Mouse (Mus musculus) cerebellum, postnatal 36 days (tissue): ENCODE data around the gene Tktl1.
"Not testable (repeated sequence)": the region's sequence is repeated elsewhere in the genome, so short reads cannot be mapped to it uniquely, and the experiment has no call there.

Experiments
- DNase-seq, 2 experiments: peaks; one replicate each; pipeline ENCODE4 v3.0.0; 2021 to 2022; ENCODE audit warnings: mixed read lengths in 2 of 2

Tktl1 gene

GRCm38 (mm10) chrX:74176959-74177358, at the start of gene Tktl1:
Gene Tktl1 (plus strand): TSS chrX:74177259.
- DNase-seq, result no peak

- DNase-seq, result not testable (repeated sequence)
These were observed 41.8 kb upstream of the Tktl1 start, which contains the start of gene Mecp2 for GRCm38 (mm10) chrX:74135263-74135662. Gene Mecp2 (minus strand): TSS chrX:74135363.

- no peak for DNase-seq
These were observed 9.3 kb upstream of the Tktl1 start, which contains the start of gene Tex28 for GRCm38 (mm10) chrX:74167738-74168137. Gene Tex28 (minus strand): TSS chrX:74167838.

DNA sequence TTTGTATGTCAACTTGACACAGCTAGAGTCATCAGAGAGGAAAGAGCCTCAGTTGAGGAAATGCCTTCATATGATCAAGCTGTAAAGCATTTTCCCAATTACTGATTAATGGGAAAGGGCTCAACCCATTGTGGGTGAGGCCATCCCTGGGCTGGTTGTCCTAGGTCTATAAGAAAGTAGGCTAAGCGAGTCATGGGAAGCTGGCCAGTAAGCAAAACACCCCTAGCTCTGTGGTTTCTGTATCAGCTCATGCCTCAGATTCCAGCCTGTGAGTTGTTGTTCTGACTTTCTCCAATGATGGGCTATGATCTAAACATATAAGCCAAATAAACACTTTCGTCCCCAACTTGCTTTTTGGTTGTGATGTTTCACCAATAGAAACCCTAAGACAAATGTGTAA, 26.5 kb downstream of the Tktl1 start:
- no peak for DNase-seq

DNA sequence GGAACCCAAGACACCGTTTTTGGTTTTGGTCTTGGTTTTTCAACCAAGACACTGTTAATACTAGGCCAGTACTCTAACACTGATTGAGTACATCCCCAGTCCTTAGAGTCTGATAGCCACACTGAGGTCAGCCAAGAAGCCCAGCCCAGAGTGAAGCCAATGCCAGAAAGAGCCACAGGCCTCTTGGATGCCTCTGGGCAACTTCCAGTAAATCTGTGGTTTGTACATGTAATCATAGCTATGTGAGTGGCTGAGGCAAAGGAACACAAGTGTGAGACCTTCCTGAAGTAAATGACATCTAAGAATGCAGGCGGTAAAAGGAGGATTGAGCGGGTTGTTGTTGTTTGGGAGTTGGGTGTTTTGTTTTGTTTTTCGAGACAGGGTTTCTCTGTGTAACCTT, 41.4 kb downstream of the Tktl1 start:
- no peak for DNase-seq

DNA sequence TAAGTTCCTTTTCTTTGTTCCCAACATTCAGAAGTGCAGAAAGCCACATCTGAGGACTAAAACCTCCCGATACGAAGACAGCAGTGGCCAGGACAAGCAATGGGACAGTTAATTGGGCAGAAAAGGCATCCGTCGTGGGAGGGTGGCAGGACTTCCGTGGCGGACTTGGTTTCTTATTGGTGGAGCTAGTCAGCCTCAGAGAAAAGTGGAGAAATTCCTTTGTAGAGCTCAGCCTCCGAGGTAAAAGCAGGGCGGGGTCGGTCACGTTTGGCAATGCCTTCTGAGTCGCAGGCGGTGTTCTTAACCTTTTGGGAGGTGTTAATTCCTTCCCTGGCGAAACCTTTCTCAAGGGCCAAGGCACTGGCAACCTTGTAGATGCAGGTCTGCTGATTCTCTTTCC, 42.4 kb downstream of the Tktl1 start:
- no peak for DNase-seq

- DNase-seq, result not testable (repeated sequence)
These were observed 43.0 kb downstream of the Tktl1 start for GRCm38 (mm10) chrX:74220099-74220498.

GRCm38 (mm10) chrX:74230038-74230437, 53.0 kb downstream of the Tktl1 start:
- DNase-seq, result no peak

GRCm38 (mm10) chrX:74233196-74233595, 56.1 kb downstream of the Tktl1 start:
- DNase-seq, result no peak

- no peak for DNase-seq
These were observed 63.3 kb downstream of the Tktl1 start for GRCm38 (mm10) chrX:74240332-74240731.

DNA sequence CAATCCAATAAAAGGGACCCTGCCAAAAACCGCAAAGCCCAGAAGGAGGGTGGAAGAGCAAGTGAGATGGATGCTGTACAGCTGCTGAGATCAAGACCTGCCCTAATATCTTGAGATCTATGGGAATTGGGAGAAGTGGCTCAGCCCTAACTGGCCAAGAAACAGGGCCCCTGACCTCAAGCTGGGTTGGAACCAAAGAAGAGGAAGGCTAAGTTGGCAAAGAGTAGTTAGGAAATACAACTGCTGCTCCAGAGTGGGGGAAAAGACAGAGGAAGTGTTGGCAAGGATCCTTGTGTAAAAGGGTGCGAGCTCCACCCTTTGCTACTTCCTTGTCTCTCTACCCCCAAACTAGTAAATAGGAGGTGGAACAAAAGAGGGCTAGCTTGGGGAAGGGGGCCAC, 66.3 kb downstream of the Tktl1 start:
- no peak for DNase-seq

DNA sequence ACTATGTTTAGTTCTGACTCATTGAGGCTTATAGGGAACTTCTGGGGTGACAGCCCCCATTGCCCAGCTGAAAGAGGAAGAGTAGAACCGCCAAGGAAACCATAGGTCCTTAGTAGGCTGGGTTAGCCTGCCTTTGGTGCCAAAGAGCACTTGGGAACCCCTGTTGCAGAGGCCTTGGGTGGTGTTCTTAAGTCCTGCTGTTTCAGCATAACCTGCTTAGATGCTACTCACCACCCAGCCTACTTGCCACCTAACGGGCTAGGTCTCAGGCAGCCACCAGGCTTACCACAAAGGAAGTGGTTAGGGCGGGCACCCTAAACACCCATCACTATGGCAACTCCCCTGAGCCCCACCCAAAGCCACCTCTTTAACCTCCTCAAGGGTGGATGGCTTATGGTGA, 66.7 kb downstream of the Tktl1 start:
- no peak for DNase-seq

- no peak for DNase-seq
These were observed 67.6 kb downstream of the Tktl1 start for GRCm38 (mm10) chrX:74244614-74245083.

- DNase-seq, result no peak
These were observed 68.0 kb downstream of the Tktl1 start for GRCm38 (mm10) chrX:74245107-74245506.

DNA sequence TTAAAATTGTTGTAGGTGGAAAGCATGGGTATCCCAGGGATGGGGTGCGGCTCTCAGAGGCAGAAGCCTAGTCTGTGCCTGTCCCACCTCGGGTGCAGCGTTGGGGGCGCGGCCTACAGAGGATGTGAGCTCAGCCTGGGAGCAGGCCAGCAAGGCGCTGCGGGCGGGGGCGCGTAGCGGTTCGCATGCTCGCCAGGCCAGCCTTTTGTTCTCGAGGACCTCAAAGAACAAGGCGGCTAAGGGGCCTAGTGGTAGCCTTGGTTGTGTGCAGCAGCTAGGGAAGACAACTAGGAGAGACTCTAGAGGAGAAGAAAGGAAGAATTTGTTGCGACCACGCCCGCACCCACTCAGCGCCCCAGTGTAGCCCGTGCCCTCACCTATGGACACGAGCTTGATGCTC, 68.6 kb downstream of the Tktl1 start:
- DNase-seq, result peak; percentile 71 to 79

DNA sequence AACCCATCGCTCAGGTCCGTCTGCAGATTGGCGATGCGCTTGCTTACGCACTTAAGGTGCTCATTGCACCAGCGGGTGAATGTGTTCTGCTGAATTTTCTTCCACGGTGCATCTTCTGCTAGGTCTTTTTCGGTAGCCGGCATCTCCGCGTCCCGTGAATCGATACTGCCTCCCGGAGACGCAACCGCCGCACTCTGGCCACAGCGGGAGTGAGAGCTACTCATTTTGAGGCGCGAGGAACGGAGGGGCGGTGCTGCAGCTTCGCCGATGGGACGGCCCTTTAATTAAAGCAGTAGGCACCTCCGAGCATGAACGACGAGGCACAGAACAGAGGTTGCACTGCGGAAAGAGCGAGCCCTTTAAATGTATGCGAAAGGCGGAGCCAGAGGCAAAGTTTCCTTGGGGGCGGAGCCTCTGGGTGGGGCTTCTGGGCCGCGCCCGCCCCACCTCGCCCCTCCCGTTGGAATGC, 69.2 kb downstream of the Tktl1 start:
- DNase-seq, result peak; percentile 79 to 81

DNA sequence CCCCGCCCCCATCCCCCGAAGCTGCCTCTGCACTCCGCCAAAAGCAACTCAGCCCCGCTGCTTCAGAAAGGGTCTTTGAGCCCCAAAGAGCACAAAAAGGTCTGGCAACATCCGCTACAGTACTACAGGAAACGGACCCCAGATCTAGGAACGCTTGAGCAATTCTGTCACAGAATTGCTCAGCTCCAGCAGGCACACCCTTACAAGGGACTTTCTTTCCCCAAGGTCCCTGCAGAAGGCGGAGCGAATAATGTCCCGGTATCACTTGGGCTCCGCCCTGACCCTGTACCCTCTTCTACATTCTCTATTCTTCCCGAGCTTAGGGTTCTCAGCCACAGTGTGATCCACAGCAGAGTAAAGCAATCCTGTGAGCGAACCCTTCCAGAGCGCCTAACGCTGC, 69.6 kb downstream of the Tktl1 start:
- no peak for DNase-seq

GRCm38 (mm10) chrX:74248651-74249050, 71.6 kb downstream of the Tktl1 start:
- peak; percentile 57 to 65 for DNase-seq

DNA sequence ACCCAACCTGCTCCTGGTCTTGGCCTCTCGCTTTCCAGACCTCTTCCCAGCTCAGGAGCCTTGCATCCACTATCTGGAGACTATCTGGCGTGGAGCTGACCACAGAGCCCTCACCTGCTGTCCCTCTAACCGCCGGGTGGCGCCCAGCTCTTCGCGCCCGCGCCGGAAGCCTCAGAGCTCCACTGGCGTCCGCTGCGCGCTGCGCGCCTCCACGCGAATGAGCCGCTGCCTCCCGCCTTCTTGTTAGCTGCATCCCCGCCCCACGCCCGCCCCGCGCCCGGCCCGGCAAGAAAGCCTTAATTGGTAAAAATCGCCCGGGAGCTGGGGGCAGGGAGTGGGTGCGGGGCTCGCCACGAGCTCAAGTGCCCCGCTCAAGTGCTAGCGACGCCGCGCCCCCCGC, 72.6 kb downstream of the Tktl1 start, which contains the start of gene Flna:
Gene Flna (minus strand): TSS at position 206 of the 400 bp plus-strand sequence.
- DNase-seq, result peak; percentile 72 to 80

DNA sequence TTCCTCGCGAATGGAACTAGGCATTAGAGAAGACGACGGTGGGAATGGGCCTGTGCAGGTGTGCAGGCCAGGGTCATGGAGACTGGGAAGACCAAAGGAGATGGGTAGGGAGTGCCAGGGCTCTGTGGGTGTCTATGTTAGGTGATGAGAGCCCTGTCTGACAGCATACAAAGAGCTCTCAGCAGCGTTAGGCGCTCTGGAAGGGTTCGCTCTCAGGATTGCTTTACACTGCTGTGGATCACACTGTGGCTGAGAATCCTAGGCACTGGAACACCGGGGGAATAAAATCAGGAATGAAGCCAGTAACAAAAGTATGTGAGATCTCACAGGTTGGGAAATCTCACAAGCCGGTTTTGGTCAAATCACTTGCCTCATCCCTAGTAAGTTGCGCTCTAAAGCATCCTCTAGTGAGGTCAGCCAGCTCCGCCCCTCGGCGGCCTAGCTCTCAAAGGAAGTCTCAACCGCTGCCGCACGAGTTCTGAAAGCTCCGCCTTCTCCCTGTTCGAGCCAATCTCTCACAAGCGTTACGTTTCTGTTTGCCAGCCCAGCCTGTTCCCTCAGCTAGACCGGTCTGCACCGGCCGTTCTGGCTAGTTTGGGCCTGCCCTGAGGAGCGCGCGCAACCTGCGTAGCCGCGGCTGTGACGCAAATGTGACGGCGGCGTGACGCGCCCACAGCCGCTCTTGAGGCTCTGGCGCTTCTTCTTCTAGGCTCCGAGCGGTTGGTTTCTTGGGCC, 77.3 kb downstream of the Tktl1 start, which contains the start of gene Emd:
Gene Emd (plus strand): TSS at position 535 of the 735 bp plus-strand sequence.
- peak; percentile 83 to 86 for DNase-seq

DNA sequence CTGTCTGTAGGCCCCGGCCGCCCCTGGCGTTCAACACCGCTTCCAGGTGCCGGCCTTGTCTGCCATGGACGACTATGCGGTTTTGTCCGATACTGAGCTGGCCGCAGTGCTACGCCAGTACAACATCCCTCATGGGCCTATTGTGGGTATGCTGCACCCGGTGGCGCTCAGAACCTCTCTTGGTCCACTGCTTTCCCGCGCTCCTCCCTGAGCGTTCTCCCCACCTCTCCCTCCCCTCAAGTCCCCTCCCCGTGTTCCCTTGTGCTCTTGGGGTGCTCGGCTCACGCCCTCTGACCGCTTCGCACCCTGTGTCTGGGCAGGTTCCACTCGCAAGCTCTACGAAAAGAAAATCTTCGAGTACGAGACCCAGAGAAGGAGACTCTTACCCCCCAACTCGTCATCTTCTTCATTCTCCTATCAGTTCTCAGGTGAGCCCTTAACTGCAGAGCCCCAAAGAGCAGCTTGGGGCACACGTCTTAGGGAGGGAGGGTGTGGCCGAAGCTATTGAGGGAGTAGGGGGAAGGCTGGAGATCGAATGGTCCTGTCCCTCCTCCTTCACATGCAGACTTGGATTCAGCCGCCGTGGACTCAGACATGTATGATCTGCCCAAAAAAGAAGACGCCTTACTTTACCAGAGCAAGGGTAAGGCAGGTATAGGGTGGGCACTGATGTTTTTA, 78.0 kb downstream of the Tktl1 start:
- DNase-seq, result no peak

DNA sequence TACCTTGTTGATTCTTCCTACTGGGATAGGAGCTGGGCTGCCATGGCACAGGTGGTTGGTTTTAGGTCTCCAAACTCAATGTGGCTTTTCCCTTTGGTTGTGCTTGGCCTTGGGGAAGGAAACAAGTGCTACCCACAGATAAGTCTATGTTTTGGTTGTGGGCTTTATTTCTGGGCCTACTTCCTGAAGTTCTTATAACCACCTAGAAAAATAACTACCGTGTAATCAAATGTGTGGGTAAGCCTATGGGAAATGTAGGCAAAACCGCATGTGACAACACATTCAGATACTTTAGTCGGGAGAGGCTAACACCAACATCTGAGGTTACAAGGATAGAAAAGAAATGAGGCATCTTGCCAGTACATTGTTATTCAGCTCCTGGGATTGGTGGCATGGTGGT, 80.7 kb downstream of the Tktl1 start:
- DNase-seq, result no peak
